Mouse (Mus musculus): ENCODE measurements at regions not wholly inside any gene's neighbourhood (a gene's known extent, or its start where the extent isn't known, plus 50 kb on each side); places are given as distances from the start of the nearest gene placed in this dataset.

GRCm38 (mm10) chr14:46706462-46706861, 53.9 kb upstream of the Cdkn3 start:
- Histone ChIP-seq H3K9me3 (ENCODE audit: control insufficient read depth, low read length) (no peaks in the 10 kb centered on the region), H3K4me1 (ENCODE audit: control insufficient read depth, insufficient read depth, low read length) (no peaks in the 10 kb centered on the region), H3K9ac (replicated peaks; ENCODE audit: low read depth, low read length) (no peak overlapping the region), H3K4me3 (ENCODE audit: low read depth, low read length) (no peak overlapping the region), H3K27me3 (ENCODE audit: control insufficient read depth, insufficient read depth, low read length) (no peaks in the 10 kb centered on the region), H3K4me2 (ENCODE audit: low read depth, low read length) (no peak overlapping the region), H3K36me3 (ENCODE audit: control insufficient read depth, insufficient read depth, low read length) (no peaks in the 10 kb centered on the region), H3K27ac (ENCODE audit: low read depth, low read length) (no peak overlapping the region)
- WGBS: 22% methylated on average over 4 of the region's 4 CpGs
- ATAC-seq (ENCODE audit: low read depth): no peak

DNA sequence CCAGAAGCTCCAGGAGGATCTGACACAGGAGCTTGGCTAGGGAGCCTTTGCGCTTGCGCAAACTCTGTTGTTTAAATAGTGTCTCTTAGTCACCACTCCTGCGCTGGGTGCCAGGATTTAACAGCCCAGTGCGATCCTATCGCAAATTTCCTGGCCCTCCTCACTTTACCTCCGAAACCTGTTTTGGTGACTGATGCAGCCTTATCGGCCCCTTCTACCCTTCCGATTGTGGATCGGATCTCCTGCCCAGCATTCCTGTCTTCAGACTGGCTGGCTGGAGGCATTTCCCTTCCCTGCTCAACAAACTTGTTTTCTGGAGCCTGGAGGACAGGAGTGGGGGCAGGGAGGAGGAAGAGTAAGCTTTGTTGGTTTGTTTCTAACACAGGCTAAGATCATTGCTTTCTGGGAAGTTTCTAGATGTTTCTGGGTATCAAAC, 56.0 kb upstream of the Cdkn3 start:
- H3K4me2 ChIP-seq (ENCODE audit: low read depth, low read length): no peak overlapping the region
- no peaks in the 10 kb centered on the region for H3K36me3 ChIP-seq (ENCODE audit: control insufficient read depth, insufficient read depth, low read length)
- no peak for ATAC-seq (ENCODE audit: low read depth)
- no peak overlapping the region for H3K4me3 ChIP-seq (ENCODE audit: low read depth, low read length)
- no peaks in the 10 kb centered on the region for H3K9me3 ChIP-seq (ENCODE audit: control insufficient read depth, low read length)
- H3K4me1 ChIP-seq (ENCODE audit: control insufficient read depth, insufficient read depth, low read length): no peaks in the 10 kb centered on the region
- no peak overlapping the region for H3K9ac ChIP-seq (replicated peaks; ENCODE audit: low read depth, low read length)
- no peaks in the 10 kb centered on the region for H3K27me3 ChIP-seq (ENCODE audit: control insufficient read depth, insufficient read depth, low read length)
- H3K27ac ChIP-seq (ENCODE audit: low read depth, low read length): no peak overlapping the region
- 77% methylated on average over 9 of the region's 9 CpGs for WGBS

GRCm38 (mm10) chr14:46702669-46703435, 57.5 kb upstream of the Cdkn3 start:
- H3K4me3 ChIP-seq (ENCODE audit: low read depth, low read length): no peak overlapping the region
- no peaks in the 10 kb centered on the region for H3K9me3 ChIP-seq (ENCODE audit: control insufficient read depth, low read length)
- H3K4me1 ChIP-seq (ENCODE audit: control insufficient read depth, insufficient read depth, low read length): no peaks in the 10 kb centered on the region
- no peak overlapping the region for H3K27ac ChIP-seq (ENCODE audit: low read depth, low read length)
- H3K27me3 ChIP-seq (ENCODE audit: control insufficient read depth, insufficient read depth, low read length): no peaks in the 10 kb centered on the region
- no peak overlapping the region for H3K4me2 ChIP-seq (ENCODE audit: low read depth, low read length)
- H3K36me3 ChIP-seq (ENCODE audit: control insufficient read depth, insufficient read depth, low read length): no peaks in the 10 kb centered on the region
- 37% methylated on average over 16 of the region's 17 CpGs for WGBS
- no peak overlapping the region for H3K9ac ChIP-seq (replicated peaks; ENCODE audit: low read depth, low read length)
- peak; percentile 60; the same call in 1 of the 2 replicates for ATAC-seq (ENCODE audit: low read depth)

DNA sequence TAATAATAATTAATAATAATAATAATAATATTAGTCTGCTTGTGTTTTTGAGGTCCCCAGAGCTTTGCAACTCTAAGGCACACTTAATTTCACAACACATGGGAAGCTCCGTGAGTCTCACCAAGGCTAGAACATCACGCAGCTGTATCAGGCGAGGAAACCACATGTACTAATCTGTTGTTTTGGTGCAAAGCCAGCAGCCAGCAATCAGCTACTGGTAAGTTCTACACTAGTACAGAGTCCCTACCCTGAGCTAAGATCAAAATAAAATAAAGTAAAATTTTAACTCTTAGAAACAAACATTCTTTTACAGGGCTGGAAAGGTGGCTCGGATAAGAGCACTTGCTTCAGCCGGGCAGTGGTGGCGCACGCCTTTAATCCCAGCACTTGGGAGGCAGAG, 67.8 kb upstream of the Cdkn3 start:
- ATAC-seq (ENCODE audit: low read depth): no peak
- Histone ChIP-seq H3K27ac (ENCODE audit: low read depth, low read length) (no peak overlapping the region), H3K4me1 (ENCODE audit: control insufficient read depth, insufficient read depth, low read length) (no peaks in the 10 kb centered on the region), H3K36me3 (ENCODE audit: control insufficient read depth, insufficient read depth, low read length) (no peaks in the 10 kb centered on the region), H3K4me2 (ENCODE audit: low read depth, low read length) (no peak overlapping the region), H3K4me3 (ENCODE audit: low read depth, low read length) (no peak overlapping the region), H3K27me3 (ENCODE audit: control insufficient read depth, insufficient read depth, low read length) (no peaks in the 10 kb centered on the region), H3K9ac (replicated peaks; ENCODE audit: low read depth, low read length) (no peak overlapping the region), H3K9me3 (ENCODE audit: control insufficient read depth, low read length) (no peaks in the 10 kb centered on the region)
- WGBS: 97% methylated on average over 7 of the region's 7 CpGs

DNA sequence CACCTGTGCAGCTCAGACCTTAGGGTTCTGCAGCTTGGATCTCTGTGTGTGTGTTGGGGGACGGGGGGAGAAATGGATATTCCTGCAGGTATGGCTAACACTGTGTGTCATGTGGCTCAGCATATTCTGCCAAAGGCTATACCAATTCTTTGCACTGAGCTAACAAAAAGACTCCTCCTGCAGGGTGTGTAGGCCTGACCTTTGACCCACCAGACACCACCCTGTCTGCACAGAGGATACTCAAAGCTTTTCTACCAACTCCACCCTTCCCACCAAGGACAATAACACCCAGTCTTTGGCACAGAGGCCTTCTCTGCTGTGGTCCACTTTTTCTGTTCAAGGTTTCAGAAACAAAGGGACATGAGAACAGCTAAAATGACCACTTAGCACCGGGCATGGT, 68.3 kb upstream of the Cdkn3 start:
- 81% methylated on average over 2 of the region's 2 CpGs for WGBS
- no peak overlapping the region for H3K4me3 ChIP-seq (ENCODE audit: low read depth, low read length)
- H3K36me3 ChIP-seq (ENCODE audit: control insufficient read depth, insufficient read depth, low read length): no peaks in the 10 kb centered on the region
- no peaks in the 10 kb centered on the region for H3K4me1 ChIP-seq (ENCODE audit: control insufficient read depth, insufficient read depth, low read length)
- no peaks in the 10 kb centered on the region for H3K27me3 ChIP-seq (ENCODE audit: control insufficient read depth, insufficient read depth, low read length)
- H3K27ac ChIP-seq (ENCODE audit: low read depth, low read length): no peak overlapping the region
- H3K9ac ChIP-seq (replicated peaks; ENCODE audit: low read depth, low read length): no peak overlapping the region
- no peak for ATAC-seq (ENCODE audit: low read depth)
- H3K4me2 ChIP-seq (ENCODE audit: low read depth, low read length): no peak overlapping the region
- H3K9me3 ChIP-seq (ENCODE audit: control insufficient read depth, low read length): no peaks in the 10 kb centered on the region

DNA sequence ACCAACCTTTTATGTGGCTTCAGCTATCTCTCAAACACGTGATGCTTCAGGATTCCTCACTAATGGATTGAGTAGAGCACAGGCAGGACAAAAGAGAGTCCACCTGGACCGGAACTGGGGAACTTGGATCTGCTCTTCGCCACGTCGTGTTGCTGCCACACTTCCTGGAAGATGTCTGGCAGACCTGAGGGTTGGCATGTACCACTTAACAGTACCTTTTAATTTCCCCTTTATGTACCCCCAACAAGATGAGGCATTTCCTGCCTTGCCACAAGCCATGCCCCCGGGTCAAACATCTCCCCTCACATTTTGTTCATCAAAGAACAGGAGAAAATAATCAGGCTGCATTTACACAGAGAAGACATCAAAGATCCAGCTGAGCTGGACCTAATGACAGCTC, 77.6 kb upstream of the Cdkn3 start:
- WGBS: 86% methylated on average over 6 of the region's 6 CpGs

DNA sequence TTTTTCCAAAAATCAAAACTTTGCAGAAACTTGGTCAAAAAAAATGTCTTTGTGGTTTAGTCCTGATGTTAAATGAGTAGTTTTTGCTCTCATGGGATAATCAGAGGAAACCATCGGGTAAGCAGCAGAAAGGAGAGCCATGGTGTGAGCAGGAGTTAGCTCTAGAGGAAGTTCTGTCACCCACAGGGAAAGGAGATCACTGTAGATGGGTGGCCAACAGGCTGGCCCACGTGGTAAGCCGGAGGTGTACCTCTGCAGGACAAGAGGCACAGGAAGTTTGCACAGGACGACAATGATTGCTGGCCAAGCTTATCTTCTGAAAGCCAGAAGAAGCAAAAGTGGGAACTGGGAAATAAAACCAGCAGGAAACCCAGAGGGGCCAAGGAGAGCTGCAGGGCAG, 81.4 kb upstream of the Cdkn3 start:
- Histone ChIP-seq H3K4me3 (ENCODE audit: low read depth, low read length) (no peak overlapping the region), H3K27me3 (ENCODE audit: control insufficient read depth, insufficient read depth, low read length) (no peaks in the 10 kb centered on the region), H3K9ac (replicated peaks; ENCODE audit: low read depth, low read length) (no peak overlapping the region), H3K36me3 (ENCODE audit: control insufficient read depth, insufficient read depth, low read length) (no peaks in the 10 kb centered on the region), H3K4me2 (ENCODE audit: low read depth, low read length) (no peak overlapping the region), H3K9me3 (ENCODE audit: control insufficient read depth, low read length) (no peaks in the 10 kb centered on the region), H3K4me1 (ENCODE audit: control insufficient read depth, insufficient read depth, low read length) (no peaks in the 10 kb centered on the region), H3K27ac (ENCODE audit: low read depth, low read length) (no peak overlapping the region)
- ATAC-seq (ENCODE audit: low read depth): no peak
- WGBS: 69% methylated on average over 4 of the region's 4 CpGs

More for the DNA sequence above, 77.6 kb upstream of the Cdkn3 start:
- no peak for ATAC-seq (ENCODE audit: low read depth)
- Histone ChIP-seq H3K27me3 (ENCODE audit: control insufficient read depth, insufficient read depth, low read length) (no peaks in the 10 kb centered on the region), H3K36me3 (ENCODE audit: control insufficient read depth, insufficient read depth, low read length) (no peaks in the 10 kb centered on the region), H3K9me3 (ENCODE audit: control insufficient read depth, low read length) (no peaks in the 10 kb centered on the region), H3K4me2 (ENCODE audit: low read depth, low read length) (no peak overlapping the region), H3K4me1 (ENCODE audit: control insufficient read depth, insufficient read depth, low read length) (no peaks in the 10 kb centered on the region), H3K4me3 (ENCODE audit: low read depth, low read length) (no peak overlapping the region), H3K9ac (replicated peaks; ENCODE audit: low read depth, low read length) (no peak overlapping the region), H3K27ac (ENCODE audit: low read depth, low read length) (no peak overlapping the region)

DNA sequence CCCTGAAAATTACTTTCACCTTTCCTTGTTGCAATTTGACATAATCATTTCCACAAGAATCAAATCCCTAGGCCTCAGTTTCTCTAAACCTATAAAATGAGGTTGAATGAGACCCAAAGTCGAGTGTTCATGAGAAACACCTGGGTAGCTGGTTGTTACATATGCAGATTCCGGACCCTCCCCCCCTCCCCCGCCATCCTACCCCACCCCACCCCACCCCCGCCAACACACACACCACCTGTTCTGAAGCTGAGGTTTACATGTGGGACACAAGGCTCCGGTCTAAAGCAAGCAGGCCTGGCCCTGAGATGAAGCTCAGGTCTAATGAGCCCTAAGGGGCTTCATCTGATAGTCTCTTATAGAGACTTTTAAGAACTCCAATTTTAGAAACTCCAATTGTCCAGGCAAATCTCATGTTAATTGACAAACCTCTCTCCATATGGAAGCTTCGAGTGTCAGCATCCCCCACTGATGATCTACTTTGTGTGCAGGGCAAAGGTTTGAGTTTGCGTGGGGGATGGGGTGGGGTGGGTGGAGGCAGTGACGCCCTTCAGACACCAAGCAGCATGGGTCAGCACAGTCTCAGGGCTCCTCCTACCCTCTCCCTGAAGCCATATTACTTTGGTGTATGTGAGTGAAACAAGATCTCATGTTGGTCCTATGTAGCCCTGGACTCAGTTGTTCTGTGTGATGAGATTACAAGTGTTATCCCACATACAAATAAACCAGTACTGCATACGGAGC, 88.7 kb upstream of the Cdkn3 start:
- WGBS: 87% methylated on average over 9 of the region's 9 CpGs

DNA sequence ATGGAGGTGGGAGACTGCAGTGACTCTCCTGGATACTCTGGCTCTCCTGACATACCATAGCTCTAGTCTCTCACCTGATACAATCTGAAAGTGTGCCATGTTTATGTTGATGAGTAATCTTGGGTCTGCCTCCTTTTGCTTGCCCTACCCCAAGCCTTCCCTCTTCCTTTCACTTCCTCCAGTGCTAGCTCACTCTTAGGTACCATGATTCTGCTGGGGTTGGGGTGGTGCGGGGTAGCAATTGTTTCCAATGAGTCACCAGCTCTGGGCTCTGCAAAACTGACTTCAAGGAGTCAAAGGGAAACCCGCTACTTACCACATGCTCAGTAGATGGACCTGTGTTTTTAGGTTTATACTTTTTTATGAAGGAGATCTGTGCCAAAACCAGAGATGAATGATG, 89.3 kb upstream of the Cdkn3 start:
- no peaks in the 10 kb centered on the region for H3K36me3 ChIP-seq (ENCODE audit: control insufficient read depth, insufficient read depth, low read length)
- H3K9me3 ChIP-seq (ENCODE audit: control insufficient read depth, low read length): no peaks in the 10 kb centered on the region
- H3K4me1 ChIP-seq (ENCODE audit: control insufficient read depth, insufficient read depth, low read length): no peaks in the 10 kb centered on the region
- no peaks in the 10 kb centered on the region for H3K27me3 ChIP-seq (ENCODE audit: control insufficient read depth, insufficient read depth, low read length)
- no peak overlapping the region for H3K4me3 ChIP-seq (ENCODE audit: low read depth, low read length)
- no peak overlapping the region for H3K9ac ChIP-seq (replicated peaks; ENCODE audit: low read depth, low read length)
- no peak overlapping the region for H3K27ac ChIP-seq (ENCODE audit: low read depth, low read length)
- 94% methylated on average over 2 of the region's 2 CpGs for WGBS
- H3K4me2 ChIP-seq (ENCODE audit: low read depth, low read length): no peak overlapping the region
- no peak for ATAC-seq (ENCODE audit: low read depth)

More for the DNA sequence above, 88.7 kb upstream of the Cdkn3 start:
- H3K36me3 ChIP-seq (ENCODE audit: control insufficient read depth, insufficient read depth, low read length): no peaks in the 10 kb centered on the region
- H3K4me2 ChIP-seq (ENCODE audit: low read depth, low read length): no peak overlapping the region
- H3K27me3 ChIP-seq (ENCODE audit: control insufficient read depth, insufficient read depth, low read length): no peaks in the 10 kb centered on the region
- no peak overlapping the region for H3K9ac ChIP-seq (replicated peaks; ENCODE audit: low read depth, low read length)
- no peaks in the 10 kb centered on the region for H3K4me1 ChIP-seq (ENCODE audit: control insufficient read depth, insufficient read depth, low read length)
- H3K9me3 ChIP-seq (ENCODE audit: control insufficient read depth, low read length): no peaks in the 10 kb centered on the region
- H3K4me3 ChIP-seq (ENCODE audit: low read depth, low read length): no peak overlapping the region
- no peak overlapping the region for H3K27ac ChIP-seq (ENCODE audit: low read depth, low read length)
- no peak for ATAC-seq (ENCODE audit: low read depth)

Measured in neural tube, embryonic 14.5 days (tissue).